Mouse (Mus musculus) thymus, postnatal 4 days (tissue): ENCODE measurements around the gene Muc4.

Source experiments
- DNase-seq: peaks from one replicate; pipeline ENCODE4 v3.0.0; 2021

The Muc4 gene

DNA sequence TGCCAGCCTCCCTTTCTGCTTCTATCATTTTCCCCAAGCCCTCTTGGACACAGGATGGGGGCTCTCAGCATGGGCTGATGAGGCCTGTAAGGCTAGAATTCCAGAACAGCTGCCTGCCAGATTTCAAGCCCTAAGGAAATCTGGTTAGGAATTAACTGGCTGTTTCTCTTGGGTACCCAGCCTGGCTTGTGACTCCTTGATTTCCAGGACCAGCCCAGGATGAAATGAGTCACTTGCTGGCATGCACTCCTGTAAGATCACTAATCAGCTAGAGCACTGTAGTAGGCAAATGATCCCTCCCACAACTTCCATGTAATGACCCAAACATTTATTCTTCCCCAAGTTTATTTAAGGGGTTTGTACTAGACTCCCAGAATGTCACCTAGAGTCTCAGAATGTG lies 7.4 kb upstream of the Muc4 start:
- DNase-seq: no peak

DNA sequence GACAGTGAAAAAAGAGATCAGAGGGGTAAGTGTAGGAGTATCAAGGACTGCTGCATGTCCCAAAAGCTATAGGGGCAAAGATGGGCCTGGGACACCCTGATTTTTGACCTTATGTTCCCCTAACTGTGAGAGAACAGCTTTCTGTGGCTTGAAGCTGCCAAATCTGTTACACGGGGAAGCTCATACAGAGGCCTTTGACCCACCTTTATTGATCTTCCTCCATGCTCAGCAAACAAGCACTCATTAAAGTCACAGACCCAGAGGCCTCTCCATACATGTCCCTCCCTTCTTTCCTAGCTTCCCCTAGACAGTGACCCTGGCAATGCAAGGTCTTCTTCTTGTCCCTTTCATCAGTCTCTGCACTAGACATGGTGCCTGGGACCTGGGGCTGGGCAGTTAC lies 7.0 kb upstream of the Muc4 start:
- no peak for DNase-seq

- no peak for DNase-seq
Measured at GRCm38 (mm10) chr16:32733213-32733612, 2.5 kb upstream of the Muc4 start.

DNA sequence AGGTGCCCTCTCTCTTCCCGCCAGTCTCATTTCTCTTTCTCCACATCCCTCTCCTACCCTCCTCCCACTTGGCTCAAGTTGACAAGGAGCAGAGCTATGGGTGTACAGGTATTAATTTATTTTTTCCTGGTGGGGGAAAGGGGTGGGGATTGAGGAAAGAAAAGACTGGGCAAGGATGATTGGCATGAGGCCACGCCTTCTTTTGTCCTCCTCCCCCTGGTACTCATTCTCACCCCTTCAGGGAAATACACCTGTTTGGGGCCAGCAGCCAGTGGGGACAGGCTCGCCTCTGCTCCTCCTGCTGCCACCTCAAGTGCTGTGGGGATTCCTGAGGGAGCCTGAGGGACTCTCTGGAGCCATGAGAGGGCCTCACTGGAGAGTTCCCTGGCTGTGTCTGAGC lies 336 bp downstream of the Muc4 start:
- DNase-seq: no peak

- DNase-seq: no peak
Measured at GRCm38 (mm10) chr16:32740003-32740663, 4.4 kb downstream of the Muc4 start.

DNA sequence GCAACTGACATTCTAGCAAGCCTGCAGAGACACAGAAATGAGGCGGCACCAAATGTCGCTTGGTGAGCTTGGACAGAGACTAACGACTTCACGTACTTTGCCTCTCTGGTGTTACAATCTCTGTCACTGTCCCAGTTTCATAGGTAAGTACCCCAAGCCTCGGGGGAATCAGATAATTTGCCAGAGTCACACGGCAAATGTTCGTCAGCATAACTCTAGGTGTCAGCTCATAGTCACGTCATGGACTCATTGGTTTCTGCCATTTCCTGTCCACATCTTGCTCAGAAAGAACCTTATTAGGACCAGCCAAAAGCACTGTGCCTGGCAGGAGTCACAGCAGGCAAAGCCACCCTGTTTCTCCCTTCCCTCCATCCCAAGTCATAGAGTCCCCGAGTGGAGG lies 5.7 kb downstream of the Muc4 start:
- no peak for DNase-seq

GRCm38 (mm10) chr16:32742712-32743111 lies 7.0 kb downstream of the Muc4 start:
- DNase-seq: no peak

GRCm38 (mm10) chr16:32745852-32746251 lies 10.2 kb downstream of the Muc4 start:
- no peak for DNase-seq

DNA sequence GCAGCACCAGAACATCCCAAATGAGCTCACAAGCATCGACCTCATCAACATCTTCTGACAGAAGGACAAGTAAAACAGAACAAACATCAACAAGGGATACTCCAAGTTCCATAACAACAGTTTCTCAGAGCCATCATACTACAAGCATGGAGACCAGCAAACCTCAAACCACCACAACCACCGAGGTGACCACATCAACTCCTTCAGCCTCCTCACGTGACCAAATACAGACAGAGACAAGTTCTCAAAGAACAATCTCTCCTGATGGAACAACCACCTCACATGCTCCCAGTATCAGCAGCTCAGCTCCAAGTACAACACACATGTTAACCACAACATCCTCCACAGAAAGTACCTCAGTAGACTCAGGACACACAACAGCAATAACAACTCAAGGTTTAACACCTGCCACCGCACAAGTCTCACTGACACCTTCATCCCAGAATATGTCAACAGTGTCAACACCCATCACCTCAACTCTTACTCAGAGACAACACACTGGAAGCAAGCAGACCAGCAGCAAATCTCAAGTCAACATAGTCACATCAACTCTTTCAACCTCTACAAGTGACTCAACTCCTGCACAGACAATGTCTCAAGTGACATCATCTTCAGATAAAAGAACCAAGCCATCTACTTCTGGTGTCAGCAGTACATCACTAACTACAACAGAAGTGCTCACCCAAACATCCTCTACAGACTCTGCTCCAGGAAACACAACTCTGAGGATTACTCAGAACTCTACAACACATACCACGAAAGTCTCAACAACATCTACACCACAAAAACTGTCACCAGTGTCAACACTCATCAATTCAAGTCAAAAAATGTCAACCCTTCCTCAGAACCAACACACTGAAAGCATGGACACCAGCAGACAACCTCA lies 14.8 kb downstream of the Muc4 start:
- no peak for DNase-seq

- DNase-seq: no peak
Measured at GRCm38 (mm10) chr16:32764550-32764949, 28.9 kb downstream of the Muc4 start.

GRCm38 (mm10) chr16:32764961-32765360 lies 29.3 kb downstream of the Muc4 start:
- DNase-seq: no peak

DNA sequence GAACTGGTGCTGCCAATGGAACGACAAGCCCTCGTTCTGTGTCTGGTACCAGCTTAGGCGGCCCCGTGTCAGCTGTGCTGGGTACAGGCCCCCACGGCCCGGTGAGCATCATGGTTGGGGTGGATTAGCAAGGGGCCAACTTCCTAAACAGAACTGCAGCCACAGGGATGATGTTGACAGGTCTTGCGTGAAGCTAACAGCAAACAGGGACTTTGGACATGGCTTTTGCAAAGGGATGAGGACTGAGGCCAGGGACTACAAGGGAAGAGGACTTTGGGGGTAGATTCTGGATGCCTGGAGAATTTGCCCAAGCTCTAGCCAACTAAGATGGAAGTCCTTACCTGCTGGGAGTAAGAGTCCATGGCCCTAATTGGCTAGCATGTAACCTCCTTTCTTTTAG lies 31.2 kb downstream of the Muc4 start:
- no peak for DNase-seq

DNA sequence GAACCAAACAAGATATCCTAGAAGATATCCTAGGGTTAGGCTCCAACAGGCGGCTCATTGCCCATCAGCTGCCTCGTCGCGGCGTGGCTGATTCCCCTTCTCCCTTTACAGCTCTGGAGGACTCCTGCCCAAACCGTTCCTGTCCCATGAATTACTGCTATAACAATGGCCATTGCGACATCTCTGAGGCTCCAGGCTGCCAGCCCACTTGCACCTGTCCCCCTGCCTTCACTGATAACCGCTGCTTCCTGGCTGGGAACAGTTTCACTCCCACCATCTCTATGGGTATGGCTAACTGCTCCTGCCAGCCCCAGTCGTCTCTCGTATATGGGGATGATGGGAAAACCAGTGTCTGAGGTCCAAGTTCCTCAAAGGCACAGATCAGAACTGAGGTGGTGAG lies 41.0 kb downstream of the Muc4 start:
- DNase-seq: no peak

GRCm38 (mm10) chr16:32778956-32779355 lies 43.3 kb downstream of the Muc4 start:
- DNase-seq: no peak

GRCm38 (mm10) chr16:32783324-32784062 lies 47.8 kb downstream of the Muc4 start:
- DNase-seq: no peak

DNA sequence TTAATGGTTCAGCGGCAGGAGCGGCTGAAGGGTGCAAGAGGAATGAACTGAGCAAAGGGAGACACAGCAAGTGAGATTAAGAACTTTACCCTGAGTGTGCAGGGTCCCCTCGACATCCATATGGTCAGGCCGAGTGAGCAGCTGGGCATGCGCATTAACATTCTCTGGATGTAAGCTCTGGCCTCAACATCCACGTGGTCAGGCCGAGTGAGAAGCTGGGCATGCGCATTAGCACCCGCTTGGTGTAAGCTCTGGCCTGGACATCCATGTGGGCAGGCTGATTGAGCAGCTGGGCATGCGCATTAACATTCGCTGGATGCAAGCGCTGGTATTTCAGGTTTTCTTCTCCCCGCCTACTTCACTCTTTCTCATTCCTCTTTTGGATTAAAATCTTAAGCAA lies 49.2 kb downstream of the Muc4 start:
- DNase-seq: no peak

DNA sequence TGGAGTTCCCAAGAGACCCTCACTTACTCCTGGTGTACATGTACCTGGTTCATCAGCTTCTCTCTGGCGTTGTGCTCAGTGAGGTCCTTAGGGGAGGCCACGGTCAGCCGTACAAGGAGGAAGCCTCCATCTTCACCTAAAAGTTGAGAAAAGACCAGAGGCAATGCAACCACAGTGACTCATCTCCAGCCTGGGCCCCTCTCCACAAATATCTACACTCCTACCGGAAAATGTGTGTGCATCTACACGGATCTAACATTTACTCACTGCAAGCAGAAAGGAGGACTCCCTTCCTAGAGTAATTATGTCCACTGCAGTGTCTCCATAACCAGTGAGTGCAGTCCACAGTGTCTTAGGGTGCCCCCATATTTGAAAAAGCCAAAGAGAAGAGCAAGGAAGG lies 54.4 kb downstream of the Muc4 start:
- no peak for DNase-seq

DNA sequence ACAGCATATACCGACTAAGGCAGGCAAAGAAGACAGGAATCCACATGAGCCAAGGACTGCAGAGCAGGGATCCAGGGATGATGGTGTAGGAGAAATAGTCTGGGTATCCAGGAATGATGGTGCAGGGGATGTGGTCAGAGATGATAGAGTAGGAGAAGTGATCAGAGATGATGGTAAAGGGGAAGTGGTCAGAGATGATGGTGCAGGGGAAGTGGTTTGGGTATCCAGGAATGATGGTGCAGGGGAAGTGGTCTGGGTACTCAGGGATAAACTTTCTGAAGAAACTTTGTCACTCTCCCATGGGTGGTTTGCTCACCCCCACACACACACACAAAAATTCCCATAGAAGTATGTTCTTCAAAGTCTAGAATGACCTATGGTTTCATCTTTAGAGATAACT lies 59.5 kb downstream of the Muc4 start:
- no peak for DNase-seq

GRCm38 (mm10) chr16:32796676-32797425 lies 61.2 kb downstream of the Muc4 start:
- DNase-seq: no peak

- peak; percentile 14 for DNase-seq
Measured at GRCm38 (mm10) chr16:32797426-32797689, 61.7 kb downstream of the Muc4 start, which contains the start of gene Muc20. Muc20 (minus strand) TSS chr16:32797435.

GRCm38 (mm10) chr16:32803252-32803853 lies 67.7 kb downstream of the Muc4 start:
- DNase-seq: no peak

- no peak for DNase-seq
Measured at GRCm38 (mm10) chr16:32803901-32804300, 68.2 kb downstream of the Muc4 start.

DNA sequence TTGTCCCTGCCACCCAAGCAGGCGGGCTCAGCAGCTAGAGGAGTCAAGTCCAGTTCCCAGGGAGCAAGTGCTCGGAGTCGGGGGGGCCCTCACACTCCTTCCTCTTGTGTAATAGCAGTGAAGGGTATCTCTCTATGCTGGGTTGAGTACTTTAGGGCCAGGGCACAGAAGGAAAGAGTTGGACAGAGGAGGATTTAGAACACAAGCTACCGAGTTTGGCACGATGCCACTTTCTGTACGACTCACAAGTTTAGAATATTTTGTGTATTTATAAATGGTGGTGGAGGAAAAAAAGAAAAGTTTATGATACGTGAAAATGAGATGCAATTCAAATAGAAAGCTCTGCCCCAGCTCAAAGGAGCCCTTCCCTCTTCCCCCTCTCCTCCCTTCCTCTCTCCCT lies 69.5 kb downstream of the Muc4 start:
- DNase-seq: no peak
